Mouse (Mus musculus) right cerebral cortex, postnatal 4 days (tissue): ENCODE data around the gene Abl1.

Experiments
- DNase-seq: peaks from one replicate; pipeline ENCODE4 v3.0.0-alpha.2; 2022

The Abl1 gene

DNA sequence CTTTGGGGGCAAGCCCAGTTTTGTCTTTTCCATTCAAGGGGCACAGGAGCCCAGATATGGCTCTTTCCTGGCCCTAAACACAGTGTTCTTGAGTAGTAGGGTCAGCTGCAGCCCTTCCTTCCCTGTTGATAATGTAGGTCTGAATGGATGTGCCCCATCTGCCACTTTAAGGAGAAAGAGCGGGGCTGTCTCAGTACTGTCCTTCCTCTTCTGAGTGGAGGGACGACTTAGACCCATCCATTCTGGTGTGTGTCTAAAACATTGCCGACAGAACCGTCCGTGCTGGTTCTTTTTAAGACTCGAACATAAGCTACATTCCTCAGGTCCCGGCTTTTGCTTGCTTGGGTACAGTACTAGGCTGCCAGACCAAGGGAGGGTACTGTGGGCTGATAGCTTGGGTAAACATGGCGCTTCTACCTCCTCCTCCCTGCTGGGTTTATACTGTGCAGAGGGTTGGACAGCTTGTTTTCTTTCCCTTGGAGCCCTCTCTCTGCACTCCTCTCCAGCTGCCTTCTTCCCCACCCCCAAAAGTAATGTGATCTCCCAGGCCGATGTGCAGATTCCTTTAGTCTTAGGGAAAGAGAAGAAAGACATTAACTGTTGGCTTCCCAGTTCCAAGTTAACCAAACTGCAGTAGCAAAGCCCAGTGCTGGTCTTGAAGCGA lies 61.0 kb downstream of the Abl1 start:
- no peak for DNase-seq

DNA sequence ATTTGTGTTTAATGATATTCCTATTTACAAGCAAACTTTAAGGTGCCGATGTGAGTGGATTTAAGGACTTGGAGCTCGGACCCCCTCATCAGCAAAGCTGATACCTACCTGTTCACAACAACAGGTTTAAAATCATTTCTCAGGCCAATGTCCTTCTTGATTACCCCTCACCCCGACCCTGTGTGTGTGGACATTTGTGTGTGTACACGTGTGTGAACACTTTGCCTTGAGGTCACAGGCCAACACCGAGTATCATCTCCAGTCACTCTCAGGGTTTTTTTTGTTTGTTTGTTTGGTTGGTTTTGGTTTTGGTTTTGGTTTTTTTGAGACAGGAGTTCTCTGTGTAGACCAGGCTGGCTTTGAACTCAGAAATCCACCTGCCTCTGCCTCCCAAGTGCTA lies 62.0 kb downstream of the Abl1 start:
- no peak for DNase-seq

DNA sequence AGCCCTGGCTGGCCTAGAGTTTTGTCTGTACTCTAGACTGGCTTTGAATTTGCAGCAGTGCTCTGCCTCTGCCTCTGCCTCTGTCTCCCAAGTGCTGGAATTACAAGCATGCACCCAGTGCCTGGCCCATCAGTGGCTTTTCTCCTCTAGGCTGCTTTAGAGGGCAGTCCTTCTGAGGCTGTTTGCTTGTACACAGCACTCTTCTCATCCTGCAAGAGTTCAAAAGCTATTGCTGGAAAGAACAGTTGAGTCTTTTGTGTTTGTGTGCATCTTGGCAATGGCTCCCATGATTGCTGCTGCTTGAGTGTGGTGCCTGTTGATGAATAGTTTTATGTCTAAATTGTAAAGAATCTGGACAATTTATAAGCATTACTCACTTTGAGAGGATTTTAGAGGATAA lies 69.3 kb downstream of the Abl1 start:
- DNase-seq = no peak

DNA sequence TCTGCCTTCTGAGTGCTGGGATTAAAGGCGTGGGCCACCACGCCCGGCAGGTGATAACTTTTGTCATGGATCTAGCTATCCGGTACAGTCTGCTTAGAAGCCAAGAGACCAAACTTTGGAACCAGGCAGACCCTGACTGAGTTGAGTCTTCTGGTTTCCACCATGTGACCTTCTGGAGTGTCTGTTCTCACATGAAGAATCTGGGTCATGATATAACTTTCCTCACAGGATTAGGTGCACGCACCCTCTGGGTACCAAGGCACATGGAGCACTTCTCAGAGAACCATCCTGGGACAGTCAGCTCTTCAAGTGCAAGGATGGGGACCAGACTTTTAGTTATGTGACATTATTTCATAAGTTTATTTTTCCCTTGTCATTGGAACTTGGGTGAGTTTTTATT lies 70.8 kb downstream of the Abl1 start:
- DNase-seq = no peak

DNA sequence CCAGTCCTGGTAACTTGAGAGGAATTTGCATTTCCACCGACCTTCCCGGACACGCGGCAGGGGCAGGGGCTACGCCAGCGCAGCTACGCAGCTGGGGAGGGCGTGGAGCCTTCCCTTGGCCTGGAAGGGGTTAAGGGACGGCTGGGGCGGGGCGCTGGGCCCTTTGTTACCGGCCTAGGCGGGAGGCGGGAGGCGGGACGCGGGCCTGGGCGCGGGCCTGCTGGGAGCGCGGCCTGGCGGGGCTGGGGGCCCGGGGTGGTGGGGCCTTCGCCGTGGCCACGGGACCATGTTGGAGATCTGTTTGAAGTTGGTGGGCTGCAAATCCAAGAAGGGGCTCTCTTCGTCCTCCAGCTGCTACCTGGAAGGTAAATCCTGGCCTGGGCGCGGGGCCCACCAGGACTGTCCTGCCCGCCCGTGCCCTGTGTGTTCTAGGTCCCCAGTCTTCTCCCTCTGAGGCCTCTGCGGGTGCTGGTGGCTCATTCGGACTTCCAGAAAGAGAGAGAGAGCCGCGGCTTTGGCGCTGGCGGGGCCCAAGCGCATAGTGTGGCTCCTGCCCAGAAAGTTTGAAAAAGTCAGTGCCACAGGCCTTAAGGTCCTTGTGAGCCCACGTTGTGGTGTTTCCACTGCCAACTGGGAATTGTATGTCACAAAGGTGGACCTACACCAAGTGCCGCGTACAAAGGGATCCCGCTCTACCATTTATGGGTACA lies 71.7 kb downstream of the Abl1 start:
- DNase-seq = peak; percentile 40

DNA sequence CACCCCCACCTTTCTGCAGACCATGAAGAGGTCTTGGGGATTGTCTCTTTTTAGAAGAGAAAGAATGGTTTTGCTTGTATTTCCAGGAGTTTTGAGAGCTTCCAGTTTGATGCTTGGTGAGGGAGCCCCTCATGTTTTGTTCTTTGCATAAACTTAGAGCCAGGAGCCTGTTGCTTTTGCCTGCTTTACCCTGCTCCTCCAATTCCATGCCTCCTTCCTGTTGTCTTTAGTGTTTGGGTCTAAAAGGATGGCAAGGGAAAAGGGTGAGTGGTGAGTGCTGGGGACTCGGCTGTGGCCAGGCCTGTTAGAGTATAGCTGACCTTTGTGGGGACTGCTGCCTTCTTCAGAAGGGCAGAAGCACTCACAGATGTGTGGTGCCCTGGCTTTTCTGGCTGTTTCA lies 72.3 kb downstream of the Abl1 start:
- no peak for DNase-seq

DNA sequence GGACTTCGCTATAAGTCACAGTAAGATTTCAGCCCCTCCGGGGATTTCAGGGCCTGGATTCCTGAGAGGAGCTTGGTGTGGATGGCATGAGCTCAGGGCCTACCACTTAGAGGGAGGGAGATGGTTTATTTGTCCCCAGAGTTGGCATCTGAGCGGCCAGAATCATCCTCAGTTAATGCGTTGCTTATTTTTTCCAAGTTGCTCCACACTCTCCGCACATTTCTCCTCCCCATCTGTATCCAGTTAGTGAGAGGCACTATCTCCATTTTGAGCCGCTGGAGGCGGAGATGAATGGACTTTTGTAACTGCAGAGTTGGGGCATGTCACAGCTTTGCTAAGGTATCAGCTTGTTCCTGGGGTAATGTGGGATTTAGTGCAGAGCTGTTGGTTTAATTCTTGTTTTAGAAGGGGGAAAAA lies 72.9 kb downstream of the Abl1 start:
- no peak for DNase-seq

DNA sequence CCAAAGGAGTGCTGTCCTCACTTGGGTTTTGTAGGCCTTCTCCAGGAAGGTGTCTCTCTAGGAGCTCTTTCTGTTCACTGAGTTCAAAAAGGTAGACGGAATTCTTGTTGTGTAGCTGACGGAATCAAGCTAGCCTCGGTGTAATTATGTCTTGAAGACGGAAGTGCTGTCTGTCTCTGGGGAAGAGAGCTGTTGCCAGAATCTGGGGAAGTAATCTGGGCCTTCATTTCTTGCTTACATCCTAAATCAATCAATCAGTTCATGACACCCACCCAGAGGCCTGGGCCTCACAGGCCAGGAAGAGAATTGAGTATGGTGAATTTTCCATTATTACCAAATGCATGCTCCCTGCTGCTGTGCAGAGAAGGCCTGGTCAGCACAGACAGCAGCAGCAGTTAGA lies 73.4 kb downstream of the Abl1 start:
- no peak for DNase-seq

DNA sequence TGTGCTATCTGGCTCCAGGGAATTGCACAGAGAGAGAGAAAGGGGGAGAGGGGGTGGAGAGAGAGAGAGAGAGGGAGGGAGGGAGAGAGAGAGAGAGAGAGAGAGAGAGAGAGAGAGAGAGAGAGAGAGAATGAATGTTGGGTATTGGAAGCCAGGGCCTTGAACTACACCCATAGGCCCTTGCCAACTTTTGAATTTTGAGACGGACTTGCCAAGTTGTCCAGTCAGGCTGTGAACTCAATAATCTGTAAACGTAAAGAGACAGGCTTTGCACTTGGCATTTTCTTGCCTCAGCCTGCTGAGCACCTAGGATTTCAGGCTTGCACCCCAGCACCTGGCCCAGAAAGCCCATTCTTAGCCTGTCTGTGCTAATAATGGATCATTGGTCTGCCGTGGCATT lies 74.0 kb downstream of the Abl1 start:
- DNase-seq = no peak

DNA sequence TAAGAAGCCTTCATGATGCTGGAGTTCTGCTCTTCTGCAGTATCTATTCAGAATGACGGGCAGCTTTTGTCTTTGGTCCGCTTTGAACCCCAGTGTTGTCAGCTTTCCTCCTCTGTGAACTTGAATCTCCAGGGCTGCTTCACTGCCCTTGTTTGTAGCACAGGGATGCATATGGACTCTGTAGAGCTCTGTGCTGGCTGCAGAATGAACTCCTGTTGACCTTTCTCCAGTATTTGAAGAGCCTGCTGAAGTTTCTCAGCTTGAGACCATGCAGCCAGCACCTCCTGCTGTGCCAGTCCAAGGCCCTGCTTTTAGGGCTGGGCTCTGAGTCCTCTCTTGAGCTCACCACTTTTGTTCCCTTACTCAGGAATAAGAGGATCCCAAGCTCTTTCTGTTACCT lies 74.7 kb downstream of the Abl1 start:
- no peak for DNase-seq

DNA sequence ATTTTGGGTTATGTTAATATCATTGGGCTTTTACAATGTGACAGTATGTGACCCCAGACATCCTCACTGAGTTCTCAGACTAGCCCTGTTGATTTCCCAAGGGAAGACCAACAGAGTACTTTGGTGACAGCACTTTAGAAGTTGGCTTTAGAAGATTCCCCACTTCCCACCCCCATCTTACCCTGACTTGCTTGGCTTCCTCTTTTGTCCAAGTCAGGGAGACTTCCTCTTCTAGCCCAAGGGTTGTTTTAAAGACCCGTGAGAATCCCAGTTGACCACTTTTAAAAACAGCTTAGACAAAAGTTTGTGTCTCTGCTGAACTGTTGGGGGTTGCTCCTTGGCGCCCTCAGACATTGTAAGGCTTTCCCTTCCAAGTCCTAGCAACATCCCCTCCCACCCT lies 75.1 kb downstream of the Abl1 start:
- DNase-seq = no peak

DNA sequence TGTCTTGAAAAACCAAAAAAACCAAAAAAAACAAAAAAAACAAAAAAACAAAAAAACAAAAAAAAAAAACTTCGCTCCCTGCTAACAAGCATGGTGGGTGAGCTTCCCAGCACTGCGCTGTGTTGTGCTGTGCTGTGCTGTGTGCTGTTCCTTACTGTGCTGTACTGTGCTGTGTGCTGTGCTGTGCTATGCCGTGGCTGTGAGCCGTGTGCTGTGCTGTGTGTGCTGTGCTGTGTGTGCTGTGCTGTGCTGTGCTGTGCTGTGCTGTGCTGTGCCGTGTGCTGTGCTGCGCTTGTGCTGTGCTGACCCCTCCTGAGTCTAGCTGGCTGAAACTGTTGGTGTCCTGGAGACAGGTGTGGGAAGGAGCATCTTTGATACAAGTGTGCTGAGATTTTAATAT lies 78.9 kb downstream of the Abl1 start:
- no peak for DNase-seq

DNA sequence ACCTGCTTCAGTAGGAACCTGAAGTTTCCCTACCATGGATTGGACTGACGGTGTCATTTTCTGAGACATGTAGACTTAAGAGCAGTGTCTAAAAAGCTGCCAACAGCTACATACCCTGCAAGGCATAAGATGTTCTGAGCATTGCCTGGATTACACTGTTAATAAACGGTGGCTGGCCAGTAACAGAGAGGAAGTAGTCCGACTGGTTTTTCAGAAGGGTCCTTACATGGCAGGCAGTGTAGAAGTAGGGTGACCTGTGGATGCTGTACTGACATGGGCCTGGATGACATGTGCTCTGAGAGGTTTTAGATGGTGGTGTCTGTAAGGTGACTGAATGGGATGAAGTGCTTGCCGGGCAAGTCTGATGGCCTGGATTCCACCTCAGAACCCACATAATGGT lies 79.6 kb downstream of the Abl1 start:
- no peak for DNase-seq

DNA sequence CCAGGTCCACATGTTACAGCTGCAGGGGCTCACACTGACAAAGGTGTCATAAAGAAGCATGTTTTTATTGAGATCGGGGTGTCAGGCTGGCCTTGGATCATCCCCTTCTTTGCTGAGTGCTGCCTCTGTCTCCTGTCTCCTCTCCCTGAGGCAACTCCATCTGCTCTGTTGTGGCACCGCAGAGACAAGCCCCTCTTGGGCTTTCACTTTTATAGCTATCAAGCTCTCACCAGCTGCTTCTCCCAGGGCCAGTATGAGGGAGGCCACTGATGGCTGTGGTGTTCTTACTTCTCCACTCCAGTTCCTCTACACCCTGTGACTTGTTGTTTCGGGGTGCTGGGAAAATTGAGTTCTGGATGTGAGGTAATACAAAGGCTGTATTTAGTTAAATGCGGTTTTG lies 80.9 kb downstream of the Abl1 start:
- no peak for DNase-seq

DNA sequence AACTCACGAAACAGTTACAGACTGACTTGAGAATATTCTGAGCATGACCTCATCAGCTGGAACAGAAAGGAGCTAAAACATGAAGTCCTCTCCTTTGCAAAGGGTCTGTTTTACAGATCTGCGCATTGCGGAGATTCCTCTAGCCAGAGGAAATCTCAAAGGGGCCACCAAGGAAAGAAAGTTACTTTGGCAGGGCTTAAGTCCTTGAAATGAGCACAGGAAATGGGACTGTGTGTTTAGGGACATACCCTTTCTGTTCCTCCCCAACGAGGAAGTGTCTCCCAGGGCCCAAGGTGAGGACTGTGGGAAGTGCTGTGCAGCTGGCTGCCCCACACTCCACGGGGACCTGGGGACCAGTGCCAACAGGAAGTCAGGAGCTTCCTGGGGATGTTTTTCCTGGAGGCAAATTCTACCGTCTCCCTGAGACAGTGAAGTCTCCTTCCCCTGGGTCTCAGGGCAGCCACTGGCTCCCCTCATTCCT lies 81.5 kb downstream of the Abl1 start:
- no peak for DNase-seq

DNA sequence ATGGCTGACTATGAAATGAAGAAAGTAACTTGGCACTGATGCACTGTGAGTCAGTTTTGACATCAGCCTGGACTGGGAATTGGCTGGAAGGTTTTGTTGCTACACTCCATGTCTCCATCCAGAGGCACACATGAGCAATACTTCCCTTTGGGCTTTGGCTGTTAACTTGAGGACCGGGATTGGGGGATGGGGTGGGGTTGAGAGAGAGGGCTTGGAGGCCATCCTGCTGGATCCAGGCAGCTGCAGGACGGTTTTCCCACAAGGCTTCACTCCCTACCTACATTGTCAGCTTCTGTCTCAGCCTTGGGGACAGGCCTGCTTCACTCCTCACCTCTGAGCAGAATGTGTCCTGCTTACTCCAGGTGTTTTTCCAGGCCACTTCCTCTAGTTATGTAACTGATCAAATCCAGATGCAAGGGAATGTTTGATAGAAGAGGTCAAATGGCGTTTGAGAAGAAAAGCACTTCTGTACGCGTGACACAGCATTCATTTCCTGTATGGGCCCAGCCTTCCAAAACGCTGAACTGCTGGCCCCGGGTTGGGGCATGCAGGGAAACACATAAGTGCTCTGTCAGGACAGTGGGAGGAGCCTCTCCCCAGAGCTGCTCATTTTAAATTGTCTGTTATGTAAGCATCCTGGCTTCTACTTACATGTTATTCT lies 82.7 kb downstream of the Abl1 start:
- DNase-seq = no peak

DNA sequence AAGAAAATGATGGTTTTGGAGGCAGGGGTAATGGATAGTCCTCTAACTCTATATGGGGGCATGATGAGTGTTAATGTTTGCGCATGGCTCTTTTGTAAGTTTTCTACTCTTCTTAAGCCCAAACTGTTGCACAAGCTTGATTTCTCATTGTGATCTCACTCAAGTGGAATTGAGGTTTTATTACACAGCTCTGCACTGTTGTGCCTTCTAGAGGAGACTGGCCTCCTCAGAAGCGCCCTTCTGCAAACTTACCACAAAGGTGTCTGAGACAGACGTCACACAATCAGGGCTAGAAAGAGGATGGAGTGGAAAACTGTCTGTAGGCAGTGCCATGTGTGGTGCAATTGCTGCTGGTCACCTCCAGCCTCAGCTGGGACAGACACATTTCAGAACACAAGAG lies 88.3 kb downstream of the Abl1 start:
- no peak for DNase-seq

DNA sequence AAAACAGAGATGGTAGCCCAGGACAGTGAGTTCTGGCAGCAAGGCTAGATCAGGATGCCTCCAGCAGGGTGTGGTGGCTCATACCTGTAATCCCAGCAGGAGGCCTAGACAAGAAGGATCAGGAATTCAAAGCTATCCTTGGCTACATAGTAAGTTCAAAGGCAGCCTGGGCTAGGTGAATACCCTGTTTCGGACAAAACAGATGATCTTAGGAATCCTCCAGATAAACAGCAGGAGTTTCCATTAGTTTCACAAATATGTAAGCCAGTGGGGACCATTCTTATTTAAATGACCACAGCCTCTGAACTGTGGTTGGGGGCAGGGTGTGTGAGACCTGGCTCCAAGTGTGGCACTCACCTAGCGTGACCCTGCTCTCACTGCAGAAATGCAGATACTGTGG lies 91.1 kb downstream of the Abl1 start:
- no peak for DNase-seq

DNA sequence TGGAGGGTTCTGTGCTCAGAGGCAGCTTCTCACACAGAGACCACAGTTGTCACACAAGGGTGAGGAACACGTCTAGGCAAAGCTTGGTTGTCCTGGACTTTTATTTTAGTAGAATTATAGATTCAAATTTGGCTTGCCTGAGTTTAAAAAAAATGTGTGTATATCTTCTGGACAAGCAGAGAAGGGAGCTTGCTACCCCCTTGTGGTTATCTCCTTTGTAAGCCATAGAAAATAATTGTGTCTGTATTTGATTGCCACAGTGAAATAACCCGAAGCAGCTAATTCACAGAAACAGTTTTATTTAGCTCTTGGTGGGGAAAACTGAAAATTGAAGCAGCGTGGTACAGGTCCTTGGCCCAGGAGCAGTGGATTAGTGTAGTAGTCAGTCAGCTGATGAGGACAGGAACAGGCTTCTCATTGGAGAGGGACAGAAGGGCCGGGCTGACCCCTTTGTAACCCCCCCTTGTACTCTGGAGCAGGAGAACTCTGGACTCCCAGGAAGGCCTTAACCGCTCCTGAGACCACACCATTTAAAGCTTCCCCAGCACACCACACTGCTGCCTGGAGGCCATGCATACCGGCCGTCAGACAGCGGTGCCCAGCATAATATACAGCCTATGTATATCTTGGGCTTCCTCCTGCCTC lies 94.9 kb downstream of the Abl1 start:
- no peak for DNase-seq

DNA sequence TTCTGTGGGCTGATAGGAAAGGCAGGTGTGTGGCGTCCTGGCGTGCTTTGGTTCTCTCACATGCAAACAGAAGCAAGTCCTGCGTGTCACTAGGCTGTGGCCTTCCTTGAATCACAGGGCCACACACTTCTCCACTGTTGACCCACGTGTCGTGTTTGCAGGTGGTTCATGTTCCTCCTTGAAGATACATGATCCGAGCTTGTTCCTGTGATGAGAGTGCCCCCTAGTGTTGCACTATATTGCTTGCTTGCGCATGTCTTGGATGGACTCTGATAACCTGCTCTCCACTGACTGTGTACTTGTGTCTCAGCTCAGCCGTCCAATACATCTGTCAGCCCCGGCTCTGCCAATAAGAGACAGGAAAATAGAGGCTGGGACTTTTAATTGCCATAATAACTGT lies 96.9 kb downstream of the Abl1 start:
- DNase-seq = peak; percentile 63

DNA sequence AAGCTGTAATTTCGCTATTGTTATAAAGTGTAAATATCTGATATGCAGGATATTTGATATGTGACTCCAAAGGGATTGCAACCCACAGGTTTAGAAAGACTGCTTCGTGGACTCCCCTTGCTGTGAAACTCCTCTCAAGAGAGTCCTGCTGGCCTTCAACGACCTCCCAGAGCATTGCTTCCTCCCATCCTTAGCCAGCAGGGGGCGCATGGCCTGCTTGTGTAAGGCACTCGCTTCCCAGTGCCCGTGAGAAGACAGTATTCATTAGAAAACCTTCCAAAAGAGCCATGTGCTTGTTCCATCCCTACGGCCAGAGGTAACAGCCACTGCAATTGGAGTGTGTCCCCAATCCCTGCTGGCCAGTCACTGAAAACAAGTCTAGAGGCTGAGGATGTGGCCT lies 98.9 kb downstream of the Abl1 start:
- DNase-seq = peak; percentile 91

DNA sequence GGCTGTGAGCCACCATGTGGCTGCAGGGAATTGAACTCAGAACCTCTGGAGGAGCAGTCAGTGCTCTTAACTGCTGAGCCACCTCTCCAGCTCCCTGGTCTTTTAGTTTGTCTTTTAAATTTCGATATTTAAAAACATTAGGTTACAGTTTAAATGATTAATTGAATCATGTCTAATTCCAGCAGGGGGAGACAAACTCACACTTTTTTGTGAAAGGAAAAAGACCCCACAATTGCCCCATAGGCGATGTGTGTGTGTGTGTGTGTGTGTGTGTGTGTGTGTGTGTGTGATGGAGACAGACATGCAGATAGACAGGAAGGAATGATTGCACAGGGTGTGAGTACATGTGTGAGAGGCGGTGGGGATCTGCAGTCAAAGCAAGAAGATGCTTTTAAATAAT lies 100.1 kb downstream of the Abl1 start:
- no peak for DNase-seq

DNA sequence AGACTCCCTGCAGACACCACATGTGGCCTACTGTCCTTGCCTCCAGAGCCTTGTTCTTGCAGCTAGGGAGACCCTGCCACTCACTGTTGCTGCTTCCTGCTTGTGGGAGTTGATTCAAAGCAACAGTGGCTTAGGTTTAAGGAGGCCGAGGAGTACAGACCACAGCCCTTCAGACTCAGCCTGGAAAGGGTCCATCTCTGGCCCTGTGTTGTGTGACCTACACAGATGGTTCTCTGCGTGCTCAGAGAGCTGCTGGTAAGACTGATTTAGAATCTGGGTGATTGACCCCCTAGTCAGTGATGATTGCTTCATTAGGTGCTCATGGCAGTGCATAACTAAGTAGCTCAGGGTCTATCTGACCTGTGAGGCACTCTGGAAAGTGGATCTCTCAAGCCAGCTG lies 101.0 kb downstream of the Abl1 start:
- no peak for DNase-seq

DNA sequence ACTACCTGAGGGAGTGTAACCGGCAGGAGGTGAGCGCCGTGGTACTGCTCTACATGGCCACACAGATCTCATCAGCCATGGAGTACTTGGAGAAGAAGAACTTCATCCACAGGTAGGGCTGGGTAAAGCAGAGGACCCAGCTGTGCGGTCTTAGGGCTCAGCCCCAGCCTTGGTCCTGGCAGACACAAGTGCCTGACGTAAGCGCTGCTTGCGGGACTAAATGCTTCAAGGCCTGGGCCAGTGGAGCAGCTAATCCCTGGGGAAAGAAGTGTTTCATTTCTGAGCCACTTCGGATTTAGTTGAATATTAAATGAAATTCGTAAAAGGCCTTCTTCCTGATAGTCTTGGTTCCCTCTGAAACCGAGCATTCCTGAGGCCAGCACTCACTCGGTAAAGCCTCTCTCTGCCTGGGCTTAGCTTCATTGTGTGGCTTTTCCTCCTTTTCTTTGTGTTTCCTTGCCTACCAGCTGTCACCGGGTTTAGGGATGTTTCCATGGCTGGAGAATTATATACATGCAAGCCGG lies 102.6 kb downstream of the Abl1 start:
- no peak for DNase-seq
